Mouse (Mus musculus) brain, embryonic 14.5 days (tissue): ENCODE measurements around the gene Ncapg. TPM values are rescaled to one million over a fixed set of nuclear protein-coding genes. Genes with fewer than 3 reads are reported as not detected.

ENCODE experiments used
- DNase-seq: peaks from one replicate; pipeline ENCODE4 v3.0.0-alpha.2; 2011; ENCODE audit warnings: low read depth
- CTCF ChIP-seq: fragments of 200-500 bp; IDR thresholded peaks from 2 replicates; pipeline ENCODE4 v1.5.1; 2012; ENCODE audit warnings: inconsistent platforms, mild to moderate bottlenecking, moderate library complexity, borderline replicate concordance; ENCODE audit not compliant: insufficient read depth, insufficient read length; ENCODE audit errors: extremely low read depth
- POLR2A ChIP-seq: fragments of 200-500 bp; IDR thresholded peaks from 2 replicates; pipeline ENCODE4 v1.6.1; 2012; ENCODE audit warnings: mild to moderate bottlenecking, inconsistent platforms, borderline replicate concordance; ENCODE audit not compliant: poor library complexity, insufficient read depth, insufficient read length, severe bottlenecking; ENCODE audit errors: extremely low read depth
- polyA plus RNA-seq: library from polyadenylated mRNA; depleted of rRNA; stranded (reverse); fragments of >200 nt; gene quantifications from 2 replicates; pipeline ENCODE4 v1.2.3, GENCODE M21; 2012; rRNA removed

Ncapg gene
- polyA plus RNA-seq, 1 experiment, result 8.7 TPM

GRCm38 (mm10) chr5:45706811-45707210, 37.1 kb downstream of the Ncapg start:
- no peak for TF ChIP-seq POLR2A
- no peak for TF ChIP-seq CTCF
- DNase-seq, result no peak

- DNase-seq, result no peak
These were observed 39.9 kb downstream of the Ncapg start for GRCm38 (mm10) chr5:45709653-45710052.

DNA sequence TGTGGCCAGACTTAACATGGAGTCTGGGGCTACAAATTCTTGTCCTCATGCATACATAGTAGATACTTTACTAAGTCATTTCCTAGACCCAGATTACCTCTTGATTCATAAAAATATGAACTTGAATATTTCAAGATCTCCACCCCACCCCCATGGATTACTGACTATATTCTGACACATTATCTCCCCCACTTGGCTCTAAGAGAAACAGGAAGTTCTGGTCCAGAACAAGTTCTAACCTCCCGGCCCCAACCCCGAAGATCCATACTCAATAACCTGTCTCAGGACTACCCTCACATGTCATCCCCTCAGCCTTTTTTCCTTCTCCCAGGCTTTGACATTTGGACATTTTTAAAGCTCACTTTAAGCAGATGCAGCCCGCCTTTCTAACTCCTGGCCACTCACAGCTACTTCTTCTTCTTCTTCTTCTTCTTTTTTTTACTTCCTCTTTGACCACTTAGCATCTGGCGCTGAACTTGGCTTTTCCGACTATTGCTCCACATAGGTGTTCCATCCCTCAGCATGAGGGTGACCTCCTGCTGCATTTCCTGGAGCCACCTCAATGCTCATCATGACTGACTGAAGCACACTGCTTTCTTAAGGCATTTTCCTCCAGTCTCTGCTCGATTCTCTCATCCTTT, 49.2 kb downstream of the Ncapg start:
- DNase-seq, result no peak
- TF ChIP-seq POLR2A, result no peak
- no peak for TF ChIP-seq CTCF

More at GRCm38 (mm10) chr5:45709653-45710052, 39.9 kb downstream of the Ncapg start:
- TF ChIP-seq POLR2A, result no peak
- TF ChIP-seq CTCF, result no peak

GRCm38 (mm10) chr5:45733751-45734150, 64.0 kb downstream of the Ncapg start:
- TF ChIP-seq CTCF, result no peak
- TF ChIP-seq POLR2A, result no peak
- DNase-seq, result no peak

- no peak for TF ChIP-seq POLR2A
- TF ChIP-seq CTCF, result no peak
- no peak for DNase-seq
These were observed 68.2 kb downstream of the Ncapg start for GRCm38 (mm10) chr5:45737911-45738310.

Other genes starting within 250 kb of the Ncapg start
- gene Qdpr, start 219.7 kb upstream of the Ncapg start, polyA plus RNA-seq, result 65.7 and 66.4 TPM in 2 replicates
- 0.13 and 0.18 TPM in 2 replicates for gene Clrn2, start 216.2 kb upstream of the Ncapg start, polyA plus RNA-seq
- gene Lap3, start 176.5 kb upstream of the Ncapg start, polyA plus RNA-seq, result 20.1 and 20.5 TPM in 2 replicates
- 133 and 165 TPM in 2 replicates for gene Med28, start 149.7 kb upstream of the Ncapg start, polyA plus RNA-seq
- gene Fam184b, start 30.3 kb upstream of the Ncapg start, polyA plus RNA-seq, result 1.5 and 2.6 TPM in 2 replicates
- 17.8 and 22.5 TPM in 2 replicates for gene Lcorl, start 187.7 kb downstream of the Ncapg start, polyA plus RNA-seq